Mouse (Mus musculus) stomach, embryonic 15.5 days (tissue): Measurements from ENCODE around the gene Dnm3. TPM values are rescaled to one million over a fixed set of nuclear protein-coding genes. Genes with fewer than 3 reads are reported as not detected.

Experiments
- ATAC-seq: fragments of 200-750 bp; cut with Nextera tagmentation; 2 replicates; pipeline ENCODE4 v1.8.0; 2017; ENCODE audit warnings: low read depth, moderate number of reproducible peaks, moderate TSS enrichment; ENCODE audit not compliant: insufficient read depth, low FRiP score
- H3K27ac ChIP-seq: fragments of 300-500 bp; sonication (generic); 2 replicates; pipeline ENCODE4 v1.5.1; 2015; ENCODE audit warnings: mild to moderate bottlenecking, inconsistent platforms
- H3K27me3 ChIP-seq: fragments of 300-500 bp; sonication (generic); replicated peaks from 2 replicates; pipeline ENCODE4 v1.6.1; 2015; ENCODE audit warnings: inconsistent platforms
- H3K36me3 ChIP-seq: fragments of 300-500 bp; sonication (generic); 2 replicates; pipeline ENCODE4 v1.6.1; 2015; ENCODE audit warnings: inconsistent platforms
- H3K4me1 ChIP-seq: fragments of 300-500 bp; sonication (generic); 2 replicates; pipeline ENCODE4 v1.6.1; 2015; ENCODE audit warnings: inconsistent platforms
- H3K4me2 ChIP-seq: fragments of 300-500 bp; sonication (generic); 2 replicates; pipeline ENCODE4 v1.6.1; 2015; ENCODE audit warnings: mild to moderate bottlenecking, inconsistent platforms
- H3K4me3 ChIP-seq: fragments of 300-500 bp; sonication (generic); replicated peaks from 2 replicates; pipeline ENCODE4 v1.5.1; 2015; ENCODE audit warnings: inconsistent platforms
- H3K9ac ChIP-seq: fragments of 300-500 bp; sonication (generic); 2 replicates; pipeline ENCODE4 v1.6.1; 2015; ENCODE audit warnings: inconsistent platforms
- H3K9me3 ChIP-seq: fragments of 300-500 bp; sonication (generic); 2 replicates; pipeline ENCODE4 v1.6.1; 2016; ENCODE audit warnings: inconsistent platforms
- WGBS: fragments of 180-500 bp; shearing (Covaris S2); methylation state at CpG from one replicate; pipeline ENCODE4 v1.1.7; 2015; 5-methylcytosine and 5-hydroxymethylcytosine counted together
- polyA plus RNA-seq: library from polyadenylated mRNA; unstranded; fragments of >200 nt; fragmentation: Nextera tagmentation; extraction: Ambion mirVana; gene quantifications from 2 replicates; pipeline ENCODE4 v1.2.1, GENCODE M21; 2015

The Dnm3 gene
- polyA plus RNA-seq, 1 experiment from 2014 or later: 6.0 TPM

DNA sequence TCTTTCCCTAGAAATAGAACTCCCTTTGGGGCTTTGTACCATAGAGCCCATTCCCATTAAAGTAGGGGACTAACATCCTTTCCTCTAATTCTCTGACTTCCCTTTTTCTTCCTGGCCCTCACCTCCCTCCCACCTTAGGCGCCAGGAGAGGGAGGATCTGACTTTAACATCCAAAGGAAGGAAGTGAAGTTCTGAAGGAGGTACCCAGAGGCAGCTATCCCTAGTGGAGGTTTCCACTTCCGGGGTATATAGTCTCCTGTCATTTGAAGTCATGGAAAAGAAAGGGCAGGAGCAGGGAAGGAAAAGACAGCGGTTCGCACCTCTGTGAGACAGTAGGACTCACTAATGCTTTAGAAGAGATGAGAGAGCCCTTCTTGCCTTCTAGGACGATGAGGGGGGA, 478.5 kb downstream of the Dnm3 start:
- H3K4me2 ChIP-seq: no peak overlapping the region
- peak overlapping the region; percentile 79; the same call in 1 of the 2 replicates for H3K27ac ChIP-seq
- H3K9me3 ChIP-seq: no peaks in the 10 kb centered on the region
- no peak for ATAC-seq
- WGBS: 31% methylated on average over 4 of the region's 5 CpGs
- peaks cover 22% of the 10 kb centered on the region for H3K4me1 ChIP-seq
- H3K9ac ChIP-seq: no peak overlapping the region
- H3K27me3 ChIP-seq: no peaks in the 10 kb centered on the region
- no peak overlapping the region for H3K4me3 ChIP-seq
- no peaks in the 10 kb centered on the region for H3K36me3 ChIP-seq

DNA sequence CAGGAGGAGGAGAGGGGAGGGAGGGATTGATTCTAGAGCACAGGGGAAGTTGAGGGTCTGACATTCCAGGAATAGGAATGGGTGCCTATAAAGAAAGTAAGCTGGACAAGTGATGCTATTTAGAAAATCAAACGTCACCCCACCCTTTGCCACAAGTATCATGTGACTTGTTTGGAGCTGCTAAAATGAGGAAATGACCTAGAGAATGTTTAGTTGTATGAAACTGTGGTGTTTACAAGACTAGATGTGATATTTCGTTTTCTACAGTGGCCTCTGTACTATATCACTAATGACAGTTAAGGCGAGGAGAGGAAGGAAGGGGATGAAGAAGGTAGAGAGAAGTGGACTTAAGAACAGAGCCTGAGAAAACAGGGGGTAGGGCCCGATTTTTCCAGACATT, 479.1 kb downstream of the Dnm3 start:
- Histone ChIP-seq H3K27me3 (no peaks in the 10 kb centered on the region), H3K36me3 (no peaks in the 10 kb centered on the region), H3K27ac (no peak overlapping the region), H3K4me3 (no peak overlapping the region), H3K4me1 (peaks cover 16% of the 10 kb centered on the region; the same call in 1 of the 2 replicates), H3K9me3 (no peaks in the 10 kb centered on the region), H3K4me2 (no peak overlapping the region), H3K9ac (no peak overlapping the region)
- no peak for ATAC-seq
- 36% methylated on average over 4 of the region's 4 CpGs for WGBS

DNA sequence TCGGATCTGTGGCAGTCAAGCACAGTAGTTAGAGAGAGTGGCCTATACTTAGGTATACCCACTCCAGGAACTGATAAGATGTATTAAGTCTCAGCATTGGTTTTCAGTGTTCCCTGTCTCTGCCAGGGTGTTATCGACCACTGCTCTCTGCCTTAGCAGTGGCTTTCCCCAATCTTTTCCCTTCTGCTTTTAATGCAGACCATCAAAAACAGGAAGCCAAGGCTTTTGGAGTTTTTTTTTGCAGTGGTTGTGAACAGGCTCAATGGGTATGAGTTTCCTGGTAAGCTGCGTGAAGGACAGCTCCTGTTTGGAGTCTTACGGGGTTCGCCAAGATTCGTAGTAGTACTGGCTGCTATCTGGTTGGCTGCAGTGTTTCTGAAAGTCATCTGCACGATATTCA, 485.4 kb downstream of the Dnm3 start:
- Histone ChIP-seq H3K9me3 (no peaks in the 10 kb centered on the region), H3K27me3 (no peaks in the 10 kb centered on the region), H3K4me2 (no peak overlapping the region), H3K36me3 (no peaks in the 10 kb centered on the region), H3K9ac (no peak overlapping the region), H3K4me1 (no peaks in the 10 kb centered on the region), H3K27ac (no peak overlapping the region), H3K4me3 (no peak overlapping the region)
- no peak for ATAC-seq
- WGBS: 85% methylated on average over 7 of the region's 7 CpGs

DNA sequence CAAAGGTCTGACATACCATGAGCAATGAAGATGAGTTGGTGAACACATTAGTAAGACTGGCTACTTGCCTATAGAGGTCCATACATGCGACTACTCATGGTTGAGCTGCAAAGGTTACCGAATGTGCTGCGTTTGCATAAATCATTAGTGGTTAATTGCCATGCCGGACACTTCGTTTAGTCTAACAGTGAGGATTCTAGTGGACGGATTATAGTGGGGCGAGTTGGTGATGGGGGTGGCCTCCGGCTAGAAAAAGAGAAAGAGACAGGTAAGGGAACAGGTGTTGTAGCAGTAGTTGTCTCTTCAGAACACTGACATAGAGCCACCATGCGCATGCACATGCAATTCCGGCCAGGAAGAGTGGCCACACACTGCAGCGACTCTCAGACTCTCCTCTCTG, 486.0 kb downstream of the Dnm3 start:
- Histone ChIP-seq H3K4me2 (no peak overlapping the region), H3K9me3 (no peaks in the 10 kb centered on the region), H3K4me1 (no peaks in the 10 kb centered on the region)

DNA sequence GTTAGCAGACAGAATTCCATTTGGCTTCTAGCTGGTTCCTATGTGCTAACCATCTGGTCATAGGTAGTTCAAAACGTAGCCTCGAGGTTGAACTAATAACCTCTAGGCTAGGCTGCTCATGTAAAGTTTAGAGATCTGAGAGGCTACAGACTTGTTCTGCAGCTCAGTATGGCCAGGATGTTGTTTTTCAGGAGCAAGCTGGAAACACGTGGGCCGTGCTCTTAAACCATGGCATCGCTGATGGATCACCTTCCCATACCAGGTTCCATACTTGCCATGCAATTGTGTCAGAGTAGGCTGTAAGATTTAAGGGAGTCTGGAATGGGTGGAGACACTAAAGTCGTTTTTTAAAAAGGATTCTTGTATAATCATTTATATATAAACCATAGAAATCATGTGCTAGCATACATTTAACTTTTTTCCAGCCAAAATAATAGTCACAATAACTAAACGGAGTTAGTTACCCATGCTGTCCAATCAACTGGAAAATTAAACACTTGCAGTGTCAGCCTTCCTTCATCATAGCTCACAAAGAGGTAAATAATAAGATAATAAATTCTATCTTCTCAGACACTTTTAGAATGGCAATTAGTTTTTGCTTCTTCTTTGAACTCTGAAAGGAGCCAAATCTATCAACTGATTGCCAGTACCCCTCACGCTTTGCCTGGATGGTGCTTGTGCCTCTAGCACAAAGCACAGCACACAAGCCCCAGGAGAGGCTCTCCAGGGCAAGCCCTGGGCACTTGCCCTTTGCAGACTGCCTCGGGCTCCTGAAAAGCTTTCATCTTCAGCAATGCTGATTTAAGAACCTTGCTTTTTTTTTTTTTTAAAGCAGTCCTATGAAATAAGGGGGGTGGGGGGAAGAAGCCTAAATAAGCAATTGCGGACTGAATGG, 486.9 kb downstream of the Dnm3 start:
- Histone ChIP-seq H3K27me3 (no peaks in the 10 kb centered on the region), H3K27ac (no peak overlapping the region), H3K9me3 (no peaks in the 10 kb centered on the region), H3K36me3 (no peaks in the 10 kb centered on the region), H3K4me1 (no peaks in the 10 kb centered on the region), H3K4me2 (no peak overlapping the region), H3K4me3 (no peak overlapping the region), H3K9ac (no peak overlapping the region)
- 53% methylated on average over 10 of the region's 10 CpGs for WGBS
- no peak for ATAC-seq

More for the DNA sequence above, 486.0 kb downstream of the Dnm3 start:
- ATAC-seq: no peak
- no peaks in the 10 kb centered on the region for H3K36me3 ChIP-seq
- H3K27ac ChIP-seq: no peak overlapping the region
- 89% methylated on average over 11 of the region's 11 CpGs for WGBS
- no peaks in the 10 kb centered on the region for H3K27me3 ChIP-seq
- H3K9ac ChIP-seq: no peak overlapping the region
- H3K4me3 ChIP-seq: no peak overlapping the region

DNA sequence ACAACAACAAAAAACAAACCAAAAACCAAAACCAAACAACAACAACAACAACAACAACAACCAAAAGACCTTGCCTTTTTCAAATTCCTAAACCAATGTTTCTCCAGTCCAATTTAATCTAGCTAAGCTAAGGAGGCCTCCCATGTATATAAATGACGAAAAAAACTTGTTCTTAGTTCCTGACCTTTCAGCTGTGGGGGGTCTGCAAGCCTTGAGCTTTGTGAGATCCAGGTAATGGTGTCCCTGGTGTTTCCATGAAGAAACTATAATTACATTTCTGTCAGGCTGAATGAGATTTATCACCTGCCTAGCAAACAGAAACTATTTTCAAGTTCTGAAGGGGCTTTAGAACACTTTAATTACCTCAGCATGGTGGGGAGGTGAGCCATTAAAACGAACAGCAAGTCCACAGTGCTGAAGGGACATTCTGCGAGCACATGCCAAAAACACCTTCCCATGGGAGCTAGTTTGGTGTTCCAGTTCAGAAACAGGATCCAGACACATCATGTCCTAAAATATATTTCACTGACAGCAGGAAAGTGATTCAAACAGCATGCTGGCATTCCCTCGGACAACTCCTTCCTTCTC, 493.8 kb downstream of the Dnm3 start:
- Histone ChIP-seq H3K4me1 (no peaks in the 10 kb centered on the region), H3K27me3 (no peaks in the 10 kb centered on the region), H3K27ac (no peak overlapping the region), H3K9me3 (no peaks in the 10 kb centered on the region), H3K36me3 (no peaks in the 10 kb centered on the region), H3K4me2 (no peak overlapping the region), H3K4me3 (no peak overlapping the region), H3K9ac (no peak overlapping the region)
- WGBS: 28% methylated on average over 4 of the region's 4 CpGs
- no peak for ATAC-seq

DNA sequence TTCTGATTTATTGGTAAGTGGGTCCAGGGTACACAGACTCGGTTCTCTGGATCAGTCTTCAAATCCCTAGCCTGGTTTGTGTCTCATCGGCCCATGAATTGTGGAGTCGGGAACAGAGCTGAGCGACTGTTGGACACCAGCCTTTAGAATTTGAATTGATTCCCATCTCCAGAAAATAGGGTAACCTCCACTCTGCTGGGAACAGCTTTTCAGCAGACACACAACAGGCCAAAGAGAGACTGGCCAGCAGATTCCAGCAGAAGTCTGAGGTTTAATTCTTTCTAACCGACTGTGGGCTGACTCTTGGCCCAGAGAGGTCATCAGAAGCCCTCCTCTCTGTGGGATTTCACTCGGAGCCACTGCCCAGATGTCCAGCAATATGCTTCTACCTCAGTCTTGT, 494.4 kb downstream of the Dnm3 start:
- no peaks in the 10 kb centered on the region for H3K36me3 ChIP-seq
- ATAC-seq: no peak
- 61% methylated on average over 6 of the region's 6 CpGs for WGBS
- no peaks in the 10 kb centered on the region for H3K27me3 ChIP-seq
- no peak overlapping the region for H3K9ac ChIP-seq
- H3K4me1 ChIP-seq: no peaks in the 10 kb centered on the region
- no peak overlapping the region for H3K4me3 ChIP-seq
- H3K4me2 ChIP-seq: no peak overlapping the region
- H3K9me3 ChIP-seq: no peaks in the 10 kb centered on the region
- no peak overlapping the region for H3K27ac ChIP-seq

DNA sequence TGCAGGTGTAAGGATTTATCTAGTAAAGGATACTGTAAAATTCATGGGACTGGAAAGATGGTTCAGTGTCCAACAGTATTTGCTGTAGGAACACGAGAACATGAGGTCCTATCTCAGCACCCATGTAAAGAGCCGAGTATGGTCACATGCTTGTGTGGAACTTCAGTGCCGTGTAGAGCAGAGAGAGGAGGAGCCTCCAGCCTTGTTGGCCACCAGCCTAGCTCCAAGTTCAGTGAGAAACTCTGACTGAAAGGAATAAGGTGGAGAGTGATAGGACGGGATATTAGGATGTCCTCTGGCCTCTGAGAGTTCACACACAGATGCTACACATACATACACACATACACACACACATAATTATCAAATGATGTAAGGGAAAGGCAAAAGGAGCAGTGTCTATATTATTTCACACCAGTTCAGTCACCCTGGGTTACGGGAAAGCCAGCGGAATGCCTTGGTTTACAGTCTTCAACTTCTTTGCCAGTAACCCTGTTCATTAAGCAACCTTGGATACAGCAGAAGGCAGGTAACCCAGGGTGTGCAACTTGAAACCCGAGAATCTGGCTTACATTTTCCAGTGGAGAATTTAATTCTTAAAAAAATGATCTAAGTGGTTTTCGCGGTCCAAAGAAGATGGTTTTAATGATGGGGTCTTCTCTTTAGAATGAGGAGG, 497.1 kb downstream of the Dnm3 start:
- no peaks in the 10 kb centered on the region for H3K36me3 ChIP-seq
- no peak for ATAC-seq
- no peak overlapping the region for H3K9ac ChIP-seq
- H3K27me3 ChIP-seq: no peaks in the 10 kb centered on the region
- no peak overlapping the region for H3K27ac ChIP-seq
- H3K4me2 ChIP-seq: no peak overlapping the region
- no peak overlapping the region for H3K4me3 ChIP-seq
- no peaks in the 10 kb centered on the region for H3K9me3 ChIP-seq
- WGBS: 74% methylated on average over 9 of the region's 9 CpGs
- H3K4me1 ChIP-seq: peaks cover 16% of the 10 kb centered on the region

DNA sequence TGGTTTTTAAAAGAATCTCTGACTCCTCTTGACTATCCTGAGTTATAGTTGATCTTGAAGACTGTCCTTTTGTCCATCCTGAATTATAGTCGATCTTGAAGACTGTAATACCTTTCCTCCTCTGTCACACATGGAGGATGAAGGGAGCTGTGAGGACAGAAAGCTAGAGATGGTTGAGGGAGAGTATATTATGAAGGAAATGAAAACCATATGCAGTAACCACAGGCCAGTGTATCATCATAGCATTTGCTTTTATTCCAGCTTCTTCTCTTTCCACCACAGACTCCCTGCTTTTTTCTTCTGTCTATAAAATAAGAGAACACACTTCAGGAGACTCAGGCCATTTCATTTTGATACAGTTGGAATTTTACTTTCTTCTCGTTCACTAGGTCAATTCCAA, 497.8 kb downstream of the Dnm3 start:
- no peak overlapping the region for H3K4me2 ChIP-seq
- H3K27me3 ChIP-seq: no peaks in the 10 kb centered on the region
- no peak overlapping the region for H3K27ac ChIP-seq
- H3K9ac ChIP-seq: no peak overlapping the region
- no peak overlapping the region for H3K4me3 ChIP-seq
- no peak for ATAC-seq
- H3K4me1 ChIP-seq: peaks cover 17% of the 10 kb centered on the region
- no peaks in the 10 kb centered on the region for H3K9me3 ChIP-seq
- 86% methylated on average over 2 of the region's 2 CpGs for WGBS
- H3K36me3 ChIP-seq: no peaks in the 10 kb centered on the region

DNA sequence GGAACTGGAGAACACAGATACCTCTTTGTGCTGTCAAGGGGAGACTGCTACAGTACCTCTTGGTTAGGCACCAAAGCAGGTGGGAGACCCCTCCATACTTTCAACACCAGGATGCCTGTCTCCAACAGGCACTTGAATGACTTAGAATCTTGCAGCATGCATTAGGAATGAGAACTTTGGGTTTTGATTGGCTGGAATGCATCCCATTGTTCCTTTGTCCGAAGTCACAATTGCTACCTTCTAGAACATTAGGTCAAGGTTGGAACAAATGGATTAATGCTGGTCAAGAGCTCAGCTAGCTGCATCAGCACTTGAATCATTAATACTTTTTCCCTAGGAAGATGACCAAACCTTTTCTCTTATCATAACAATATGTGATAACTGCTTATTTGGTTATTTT, 498.3 kb downstream of the Dnm3 start, which contains the start of gene 4930558K02Rik:
TSS of gene 4930558K02Rik (minus strand) at position 101 of the 400 bp plus-strand sequence.
- H3K4me3 ChIP-seq: no peak within 1 kb of the TSS
- no peak within 1 kb of the TSS for H3K9ac ChIP-seq
- H3K36me3 ChIP-seq: no peaks in the 10 kb centered on the region
- H3K27ac ChIP-seq: no peak within 1 kb of the TSS
- ATAC-seq: no peak
- H3K4me1 ChIP-seq: peaks cover 17% of the 10 kb centered on the region
- H3K4me2 ChIP-seq: no peak within 1 kb of the TSS
- WGBS: 72% methylated on average over 1 of the region's 1 CpGs
- H3K27me3 ChIP-seq: no peaks in the 10 kb centered on the region
- H3K9me3 ChIP-seq: no peaks in the 10 kb centered on the region

DNA sequence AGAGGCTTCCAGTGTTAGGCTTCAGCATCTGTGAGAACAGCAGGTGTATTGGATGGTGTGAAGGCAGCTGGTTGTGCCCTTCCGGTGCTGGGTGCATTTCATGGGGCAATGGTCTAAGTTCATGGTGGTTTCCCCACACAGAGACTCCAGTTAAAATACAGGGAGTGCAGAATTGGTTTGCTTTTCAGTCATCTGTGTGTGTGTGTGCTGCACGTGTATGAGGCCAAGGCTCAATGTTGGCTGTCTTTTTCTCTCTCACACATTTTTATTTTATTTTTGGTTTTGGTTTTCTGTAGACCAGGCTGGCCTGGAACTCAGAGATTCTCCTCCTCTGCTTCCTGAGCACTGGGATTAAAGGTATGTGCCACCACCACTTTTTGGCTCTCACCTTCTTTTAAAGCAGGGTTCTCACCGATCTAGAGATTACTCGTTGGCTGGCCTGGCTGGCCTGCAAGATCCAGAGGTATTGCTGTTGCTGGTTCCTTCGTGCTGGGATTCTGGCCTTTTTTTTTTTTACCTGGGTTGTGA, 499.6 kb downstream of the Dnm3 start:
- Histone ChIP-seq H3K4me3 (no peak overlapping the region), H3K9ac (no peak overlapping the region), H3K27ac (no peak overlapping the region), H3K36me3 (no peaks in the 10 kb centered on the region), H3K9me3 (no peaks in the 10 kb centered on the region), H3K27me3 (no peaks in the 10 kb centered on the region), H3K4me1 (peaks cover 17% of the 10 kb centered on the region), H3K4me2 (no peak overlapping the region)
- WGBS: 82% methylated on average over 5 of the region's 5 CpGs
- no peak for ATAC-seq

DNA sequence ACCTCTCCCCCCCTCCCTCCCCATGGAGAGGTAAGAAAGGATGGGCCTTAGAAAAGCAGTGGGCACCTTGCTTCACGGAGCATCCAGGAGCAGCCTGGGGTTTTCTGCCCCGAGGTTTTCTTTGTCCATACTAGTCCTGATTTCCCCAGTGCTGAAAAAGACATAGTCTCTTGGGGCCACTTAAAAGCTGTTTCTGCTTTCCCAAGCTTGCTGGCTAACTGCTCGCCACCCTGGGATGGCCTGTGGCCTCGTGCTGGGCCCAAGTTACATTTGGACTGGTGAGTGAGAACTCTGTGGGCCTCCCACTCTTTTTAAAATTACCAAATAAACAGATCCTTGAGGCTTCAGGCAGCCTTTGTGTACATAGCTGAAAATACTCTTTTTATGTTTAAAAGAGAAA, 500.5 kb downstream of the Dnm3 start:
- Histone ChIP-seq H3K4me1 (peaks cover 17% of the 10 kb centered on the region), H3K27me3 (no peaks in the 10 kb centered on the region), H3K4me3 (no peak overlapping the region), H3K36me3 (no peaks in the 10 kb centered on the region), H3K4me2 (no peak overlapping the region), H3K9ac (no peak overlapping the region), H3K9me3 (no peaks in the 10 kb centered on the region), H3K27ac (no peak overlapping the region)
- no peak for ATAC-seq
- WGBS: 63% methylated on average over 4 of the region's 4 CpGs
